Mouse (Mus musculus): Measurements from ENCODE around the gene Mob2. TPM values are rescaled to one million over a fixed set of nuclear protein-coding genes. Genes with fewer than 3 reads are reported as not detected.

Gene Mob2
- polyA plus RNA-seq, 1 experiment from 2014 or later: 64.4 TPM

- Histone ChIP-seq H3K27me3 (replicated peaks; ENCODE audit: control insufficient read depth, insufficient read depth, low read length) (no peaks in the 10 kb centered on the region), H3K4me1 (ENCODE audit: control insufficient read depth, insufficient read depth, low read length) (peaks cover 12% of the 10 kb centered on the region), H3K9ac (ENCODE audit: low read depth, low read length) (no peak overlapping the region), H3K4me3 (ENCODE audit: low read length) (no peak overlapping the region; the same call in 1 of the 2 replicates), H3K27ac (ENCODE audit: low read length) (no peak overlapping the region; the same call in 1 of the 2 replicates), H3K9me3 (ENCODE audit: control insufficient read depth, low read length) (no peaks in the 10 kb centered on the region), H3K4me2 (ENCODE audit: low read depth, low read length) (peak overlapping the region; percentile 30; the same call in 1 of the 2 replicates), H3K36me3 (ENCODE audit: control insufficient read depth, insufficient read depth, low read length) (no peaks in the 10 kb centered on the region)
- 12% methylated on average over 13 of the region's 13 CpGs for WGBS
- peak; percentile 83 for ATAC-seq
Measured at GRCm38 (mm10) chr7:142070458-142071211, 9.8 kb upstream of the Mob2 start.

DNA sequence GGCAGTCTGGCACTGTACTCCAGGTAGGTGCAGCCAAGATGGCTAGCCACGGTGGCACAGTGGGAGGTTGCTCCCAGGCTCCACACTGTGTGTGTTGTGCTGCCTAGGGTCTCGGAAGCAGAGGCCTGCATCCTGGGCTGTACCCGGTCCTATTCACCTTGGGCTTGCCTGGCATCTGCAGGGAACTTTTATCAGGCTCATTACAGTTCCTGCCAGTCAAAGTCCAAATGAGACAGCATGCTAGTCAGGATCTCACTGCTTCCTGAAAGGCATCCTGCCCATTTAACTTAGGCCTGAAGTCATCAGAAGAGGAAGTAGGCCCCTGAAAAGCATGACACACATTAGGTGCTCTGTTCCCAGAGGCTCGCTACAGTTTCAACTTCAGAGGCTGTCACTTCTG is 7.6 kb upstream of the Mob2 start:
- 54% methylated on average over 4 of the region's 4 CpGs for WGBS
- peak; percentile 85 for ATAC-seq

DNA sequence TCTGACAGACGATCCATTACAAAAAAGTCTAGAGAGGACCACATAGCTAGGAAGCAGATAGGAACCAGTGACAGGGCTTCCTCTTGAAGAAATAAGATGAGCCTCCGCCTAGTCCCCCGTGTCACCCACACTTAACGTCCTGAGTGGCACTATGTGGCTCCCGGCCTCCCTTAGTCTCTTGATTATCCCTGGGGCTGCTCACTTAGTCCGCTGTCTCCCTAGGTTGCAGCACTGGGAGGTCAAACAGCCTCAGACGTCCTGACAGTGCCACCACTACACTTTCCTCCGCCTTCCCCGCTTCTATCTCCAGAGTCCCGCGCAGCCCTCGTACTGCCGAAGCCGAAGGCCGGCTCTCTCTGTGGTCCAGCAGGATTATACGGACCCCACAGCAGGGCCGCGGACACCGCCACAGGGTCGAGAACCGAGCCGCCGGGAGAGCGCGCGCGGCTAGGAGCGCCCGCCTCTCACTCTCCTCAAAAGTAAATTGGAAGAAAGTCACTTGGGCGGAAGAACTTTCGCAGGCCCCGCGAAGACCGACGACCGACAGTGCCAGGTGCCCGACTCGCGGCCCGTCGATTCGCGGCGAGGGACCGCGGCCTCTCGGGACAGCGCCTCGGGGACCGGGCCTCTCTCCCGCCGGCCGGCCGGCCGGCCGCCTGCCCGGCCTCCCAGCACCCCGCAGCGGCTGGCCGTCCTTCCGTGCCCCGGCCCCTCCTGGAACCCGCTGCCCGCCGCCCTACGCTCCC is 507 bp downstream of the Mob2 start:
- H3K4me2 ChIP-seq (ENCODE audit: low read depth, low read length): peak overlapping the region; percentile 91

More for the DNA sequence above, 7.6 kb upstream of the Mob2 start:
- H3K4me2 ChIP-seq (ENCODE audit: low read depth, low read length): no peak overlapping the region
- H3K4me1 ChIP-seq (ENCODE audit: control insufficient read depth, insufficient read depth, low read length): peaks cover 12% of the 10 kb centered on the region
- peak overlapping the region; percentile 70 for H3K27ac ChIP-seq (ENCODE audit: low read length)
- H3K9me3 ChIP-seq (ENCODE audit: control insufficient read depth, low read length): no peaks in the 10 kb centered on the region
- no peak overlapping the region for H3K9ac ChIP-seq (ENCODE audit: low read depth, low read length)
- no peak overlapping the region for H3K4me3 ChIP-seq (ENCODE audit: low read length)
- H3K27me3 ChIP-seq (replicated peaks; ENCODE audit: control insufficient read depth, insufficient read depth, low read length): no peaks in the 10 kb centered on the region
- no peaks in the 10 kb centered on the region for H3K36me3 ChIP-seq (ENCODE audit: control insufficient read depth, insufficient read depth, low read length)

GRCm38 (mm10) chr7:142059024-142059423 is 1.8 kb downstream of the Mob2 start:
- H3K27ac ChIP-seq (ENCODE audit: low read length): no peak overlapping the region
- no peaks in the 10 kb centered on the region for H3K27me3 ChIP-seq (replicated peaks; ENCODE audit: control insufficient read depth, insufficient read depth, low read length)
- no peak overlapping the region for H3K9ac ChIP-seq (ENCODE audit: low read depth, low read length)
- peaks cover 28% of the 10 kb centered on the region for H3K4me1 ChIP-seq (ENCODE audit: control insufficient read depth, insufficient read depth, low read length)
- no peak for ATAC-seq
- H3K4me2 ChIP-seq (ENCODE audit: low read depth, low read length): no peak overlapping the region
- H3K36me3 ChIP-seq (ENCODE audit: control insufficient read depth, insufficient read depth, low read length): no peaks in the 10 kb centered on the region; the same call in 1 of the 2 replicates
- no peak overlapping the region for H3K4me3 ChIP-seq (ENCODE audit: low read length)
- 59% methylated on average over 2 of the region's 2 CpGs for WGBS
- H3K9me3 ChIP-seq (ENCODE audit: control insufficient read depth, low read length): no peaks in the 10 kb centered on the region

More for the DNA sequence above, 507 bp downstream of the Mob2 start:
- no peaks in the 10 kb centered on the region; the same call in 1 of the 2 replicates for H3K36me3 ChIP-seq (ENCODE audit: control insufficient read depth, insufficient read depth, low read length)
- H3K27me3 ChIP-seq (replicated peaks; ENCODE audit: control insufficient read depth, insufficient read depth, low read length): no peaks in the 10 kb centered on the region
- WGBS: 1% methylated on average over 63 of the region's 66 CpGs
- H3K9me3 ChIP-seq (ENCODE audit: control insufficient read depth, low read length): no peaks in the 10 kb centered on the region
- H3K9ac ChIP-seq (ENCODE audit: low read depth, low read length): peak overlapping the region; percentile 94
- peak; percentile 49 for ATAC-seq
- peak overlapping the region; percentile 92 for H3K4me3 ChIP-seq (ENCODE audit: low read length)
- H3K4me1 ChIP-seq (ENCODE audit: control insufficient read depth, insufficient read depth, low read length): peaks cover 28% of the 10 kb centered on the region
- peak overlapping the region; percentile 77 for H3K27ac ChIP-seq (ENCODE audit: low read length)

DNA sequence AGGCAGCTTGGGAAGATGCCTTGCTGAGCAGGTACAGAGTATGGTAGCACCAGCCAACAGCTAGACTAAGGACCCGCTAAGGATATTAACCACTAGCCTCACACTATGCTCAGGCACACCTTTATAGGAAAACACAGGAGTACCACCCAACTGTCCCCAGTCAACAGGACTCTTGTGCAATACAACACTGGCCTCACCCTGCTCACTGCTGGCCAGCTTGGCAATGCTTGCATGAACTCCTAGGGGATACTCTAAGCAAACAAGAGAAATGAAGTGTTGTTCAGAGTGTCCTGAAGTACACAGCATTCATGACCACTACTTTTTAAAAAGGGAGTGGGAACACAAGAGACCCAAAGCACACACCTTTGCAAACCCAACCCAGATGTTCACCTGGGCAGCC is 3.7 kb downstream of the Mob2 start:
- Histone ChIP-seq H3K27ac (ENCODE audit: low read length) (peak overlapping the region; percentile 57; the same call in 1 of the 2 replicates), H3K36me3 (ENCODE audit: control insufficient read depth, insufficient read depth, low read length) (no peaks in the 10 kb centered on the region; the same call in 1 of the 2 replicates), H3K4me1 (ENCODE audit: control insufficient read depth, insufficient read depth, low read length) (peaks cover 28% of the 10 kb centered on the region), H3K9ac (ENCODE audit: low read depth, low read length) (no peak overlapping the region), H3K4me2 (ENCODE audit: low read depth, low read length) (no peak overlapping the region), H3K9me3 (ENCODE audit: control insufficient read depth, low read length) (no peaks in the 10 kb centered on the region), H3K27me3 (replicated peaks; ENCODE audit: control insufficient read depth, insufficient read depth, low read length) (no peaks in the 10 kb centered on the region), H3K4me3 (ENCODE audit: low read length) (no peak overlapping the region)
- WGBS: 86% methylated on average over 1 of the region's 1 CpGs
- ATAC-seq: no peak

GRCm38 (mm10) chr7:142056601-142057061 is 4.2 kb downstream of the Mob2 start:
- ATAC-seq: no peak
- Histone ChIP-seq H3K27ac (ENCODE audit: low read length) (peak overlapping the region; percentile 57), H3K9ac (ENCODE audit: low read depth, low read length) (no peak overlapping the region)

DNA sequence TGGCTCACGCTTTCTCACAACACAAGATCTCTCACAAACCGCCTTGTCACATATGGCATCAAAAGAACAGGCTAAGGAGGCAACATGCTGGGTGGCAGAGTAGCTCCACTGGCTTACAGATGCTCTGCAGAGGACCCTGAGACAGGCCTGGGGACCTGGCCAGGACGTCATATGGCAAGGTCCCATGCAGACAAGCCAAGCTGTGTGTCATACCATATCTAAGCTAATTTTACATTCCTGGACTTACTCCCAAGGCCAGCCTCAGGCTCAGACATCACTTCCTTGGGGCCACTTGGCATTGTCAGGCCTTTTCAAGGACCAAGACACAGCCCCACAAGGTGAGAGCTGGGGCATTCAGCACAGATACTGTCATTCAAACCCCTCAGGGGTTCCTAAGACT is 5.4 kb downstream of the Mob2 start:
- H3K9me3 ChIP-seq (ENCODE audit: control insufficient read depth, low read length): no peaks in the 10 kb centered on the region
- H3K27me3 ChIP-seq (replicated peaks; ENCODE audit: control insufficient read depth, insufficient read depth, low read length): no peaks in the 10 kb centered on the region
- peaks cover 22% of the 10 kb centered on the region for H3K4me1 ChIP-seq (ENCODE audit: control insufficient read depth, insufficient read depth, low read length)
- H3K9ac ChIP-seq (ENCODE audit: low read depth, low read length): no peak overlapping the region
- no peak overlapping the region for H3K27ac ChIP-seq (ENCODE audit: low read length)
- H3K36me3 ChIP-seq (ENCODE audit: control insufficient read depth, insufficient read depth, low read length): no peaks in the 10 kb centered on the region; the same call in 1 of the 2 replicates
- no peak for ATAC-seq
- no peak overlapping the region for H3K4me2 ChIP-seq (ENCODE audit: low read depth, low read length)
- 75% methylated on average over 3 of the region's 3 CpGs for WGBS
- no peak overlapping the region for H3K4me3 ChIP-seq (ENCODE audit: low read length)

More at GRCm38 (mm10) chr7:142056601-142057061, 4.2 kb downstream of the Mob2 start:
- H3K9me3 ChIP-seq (ENCODE audit: control insufficient read depth, low read length): no peaks in the 10 kb centered on the region
- no peak overlapping the region for H3K4me2 ChIP-seq (ENCODE audit: low read depth, low read length)
- H3K36me3 ChIP-seq (ENCODE audit: control insufficient read depth, insufficient read depth, low read length): no peaks in the 10 kb centered on the region; the same call in 1 of the 2 replicates
- H3K4me1 ChIP-seq (ENCODE audit: control insufficient read depth, insufficient read depth, low read length): peaks cover 27% of the 10 kb centered on the region
- 74% methylated on average over 1 of the region's 1 CpGs for WGBS
- no peak overlapping the region for H3K4me3 ChIP-seq (ENCODE audit: low read length)
- no peaks in the 10 kb centered on the region for H3K27me3 ChIP-seq (replicated peaks; ENCODE audit: control insufficient read depth, insufficient read depth, low read length)

- Histone ChIP-seq H3K27me3 (replicated peaks; ENCODE audit: control insufficient read depth, insufficient read depth, low read length) (no peaks in the 10 kb centered on the region), H3K4me1 (ENCODE audit: control insufficient read depth, insufficient read depth, low read length) (peaks cover 5% of the 10 kb centered on the region), H3K9me3 (ENCODE audit: control insufficient read depth, low read length) (no peaks in the 10 kb centered on the region), H3K27ac (ENCODE audit: low read length) (no peak overlapping the region), H3K4me2 (ENCODE audit: low read depth, low read length) (no peak overlapping the region), H3K36me3 (ENCODE audit: control insufficient read depth, insufficient read depth, low read length) (no peaks in the 10 kb centered on the region), H3K4me3 (ENCODE audit: low read length) (no peak overlapping the region), H3K9ac (ENCODE audit: low read depth, low read length) (no peak overlapping the region)
- no peak for ATAC-seq
Measured at GRCm38 (mm10) chr7:142050536-142050935, 10.3 kb downstream of the Mob2 start.

- Histone ChIP-seq H3K36me3 (ENCODE audit: control insufficient read depth, insufficient read depth, low read length) (no peaks in the 10 kb centered on the region), H3K4me1 (ENCODE audit: control insufficient read depth, insufficient read depth, low read length) (peaks cover 10% of the 10 kb centered on the region), H3K9ac (ENCODE audit: low read depth, low read length) (no peak overlapping the region), H3K27me3 (replicated peaks; ENCODE audit: control insufficient read depth, insufficient read depth, low read length) (no peaks in the 10 kb centered on the region), H3K9me3 (ENCODE audit: control insufficient read depth, low read length) (no peaks in the 10 kb centered on the region), H3K4me2 (ENCODE audit: low read depth, low read length) (no peak overlapping the region), H3K4me3 (ENCODE audit: low read length) (no peak overlapping the region), H3K27ac (ENCODE audit: low read length) (peak overlapping the region; percentile 55)
- peak; percentile 88 for ATAC-seq
- 26% methylated on average over 1 of the region's 1 CpGs for WGBS
Measured at GRCm38 (mm10) chr7:142045932-142046331, 14.9 kb downstream of the Mob2 start.

Data from intestine, embryonic 16.5 days (tissue).